Mouse (Mus musculus): ENCODE data around the gene Prkrip1. TPM values are rescaled to one million over a fixed set of nuclear protein-coding genes. Genes with fewer than 3 reads are reported as not detected.

Prkrip1 gene
- 66.2 and 69.4 TPM in 2 replicates for polyA plus RNA-seq (2014; fragmentation: Nextera tagmentation; extraction: Ambion mirVana)

GRCm38 (mm10) chr5:136198474-136199391, at the start of gene Prkrip1:
TSS of gene Prkrip1 (minus strand) at chr5:136198963.
- under 1% methylated on average over 62 of the region's 62 CpGs for WGBS
- no peaks in the 10 kb centered on the region for H3K9me3 ChIP-seq (replicated peaks; ENCODE audit: control insufficient read depth, low read length)
- H3K27ac ChIP-seq (ENCODE audit: low read depth, low read length) = peak within 1 kb of the TSS; percentile 82
- DNase-seq (ENCODE audit: low spot score) (peak; percentile 97), ATAC-seq (peak; percentile 90)
- peak within 1 kb of the TSS; percentile 96 for H3K4me3 ChIP-seq (ENCODE audit: low read depth, low read length)
- H3K27me3 ChIP-seq (replicated peaks; ENCODE audit: control insufficient read depth, insufficient read depth, low read length) = no peaks in the 10 kb centered on the region
- peak within 1 kb of the TSS; percentile 84 for H3K9ac ChIP-seq (ENCODE audit: low read length)
- H3K36me3 ChIP-seq (ENCODE audit: control insufficient read depth, insufficient read depth, low read length) = peaks cover 34% of the 10 kb centered on the region
- H3K4me1 ChIP-seq (ENCODE audit: control insufficient read depth, insufficient read depth, low read length) = peaks cover 6% of the 10 kb centered on the region
- H3K4me2 ChIP-seq (ENCODE audit: low read length) = peak within 1 kb of the TSS; percentile 87

- Histone ChIP-seq H3K27me3 (replicated peaks; ENCODE audit: control insufficient read depth, insufficient read depth, low read length) (no peaks in the 10 kb centered on the region), H3K4me3 (ENCODE audit: low read depth, low read length) (no peak overlapping the region), H3K4me1 (ENCODE audit: control insufficient read depth, insufficient read depth, low read length) (peaks cover 2% of the 10 kb centered on the region; the same call in 1 of the 2 replicates), H3K36me3 (ENCODE audit: control insufficient read depth, insufficient read depth, low read length) (peaks cover 7% of the 10 kb centered on the region), H3K9ac (ENCODE audit: low read length) (no peak overlapping the region), H3K4me2 (ENCODE audit: low read length) (no peak overlapping the region), H3K9me3 (replicated peaks; ENCODE audit: control insufficient read depth, low read length) (no peaks in the 10 kb centered on the region), H3K27ac (ENCODE audit: low read depth, low read length) (no peak overlapping the region)
- 57% methylated on average over 6 of the region's 6 CpGs for WGBS
- DNase-seq (ENCODE audit: low spot score) = no peak
- no peak for ATAC-seq
Measured at GRCm38 (mm10) chr5:136248441-136248840, 49.7 kb upstream of the Prkrip1 start.

- Histone ChIP-seq H3K9ac (ENCODE audit: low read length) (peak within 1 kb of the TSS; percentile 84), H3K9me3 (replicated peaks; ENCODE audit: control insufficient read depth, low read length) (no peaks in the 10 kb centered on the region), H3K4me1 (ENCODE audit: control insufficient read depth, insufficient read depth, low read length) (peaks cover 5% of the 10 kb centered on the region), H3K4me2 (ENCODE audit: low read length) (peak within 1 kb of the TSS; percentile 87), H3K4me3 (ENCODE audit: low read depth, low read length) (peak within 1 kb of the TSS; percentile 78; the same call in 1 of the 2 replicates), H3K27me3 (replicated peaks; ENCODE audit: control insufficient read depth, insufficient read depth, low read length) (no peaks in the 10 kb centered on the region), H3K36me3 (ENCODE audit: control insufficient read depth, insufficient read depth, low read length) (peaks cover 6% of the 10 kb centered on the region; the same call in 1 of the 2 replicates), H3K27ac (ENCODE audit: low read depth, low read length) (no peak within 1 kb of the TSS)
- WGBS = 78% methylated on average over 2 of the region's 2 CpGs
- DNase-seq (ENCODE audit: low spot score) (no peak), ATAC-seq (no peak)
Measured at GRCm38 (mm10) chr5:136246452-136246838, 47.7 kb upstream of the Prkrip1 start, which contains the start of gene Sh2b2. TSS of gene Sh2b2 (minus strand) at chr5:136246556.

GRCm38 (mm10) chr5:136245541-136246451, 47.0 kb upstream of the Prkrip1 start:
- peak overlapping the region; percentile 84 for H3K9ac ChIP-seq (ENCODE audit: low read length)
- peak overlapping the region; percentile 87 for H3K4me2 ChIP-seq (ENCODE audit: low read length)
- peak overlapping the region; percentile 78 for H3K4me3 ChIP-seq (ENCODE audit: low read depth, low read length)
- H3K27me3 ChIP-seq (replicated peaks; ENCODE audit: control insufficient read depth, insufficient read depth, low read length) = no peaks in the 10 kb centered on the region
- ATAC-seq (no peak; the same call in 1 of the 2 replicates), DNase-seq (ENCODE audit: low spot score) (no peak)
- H3K9me3 ChIP-seq (replicated peaks; ENCODE audit: control insufficient read depth, low read length) = no peaks in the 10 kb centered on the region
- H3K36me3 ChIP-seq (ENCODE audit: control insufficient read depth, insufficient read depth, low read length) = peaks cover 3% of the 10 kb centered on the region; the same call in 1 of the 2 replicates
- WGBS = 13% methylated on average over 15 of the region's 15 CpGs
- peaks cover 5% of the 10 kb centered on the region for H3K4me1 ChIP-seq (ENCODE audit: control insufficient read depth, insufficient read depth, low read length)
- H3K27ac ChIP-seq (ENCODE audit: low read depth, low read length) = no peak overlapping the region

- peaks cover 5% of the 10 kb centered on the region for H3K4me1 ChIP-seq (ENCODE audit: control insufficient read depth, insufficient read depth, low read length)
- peak; percentile 91 for ATAC-seq
- no peaks in the 10 kb centered on the region for H3K9me3 ChIP-seq (replicated peaks; ENCODE audit: control insufficient read depth, low read length)
- 0% methylated on average over 53 of the region's 57 CpGs for WGBS
- H3K36me3 ChIP-seq (ENCODE audit: control insufficient read depth, insufficient read depth, low read length) = peaks cover 3% of the 10 kb centered on the region; the same call in 1 of the 2 replicates
- H3K9ac ChIP-seq (ENCODE audit: low read length) = peak overlapping the region; percentile 84
- H3K4me3 ChIP-seq (ENCODE audit: low read depth, low read length) = peak overlapping the region; percentile 78
- DNase-seq (ENCODE audit: low spot score) = peak; percentile 91
- H3K4me2 ChIP-seq (ENCODE audit: low read length) = peak overlapping the region; percentile 87
- peak overlapping the region; percentile 77 for H3K27ac ChIP-seq (ENCODE audit: low read depth, low read length)
- no peaks in the 10 kb centered on the region for H3K27me3 ChIP-seq (replicated peaks; ENCODE audit: control insufficient read depth, insufficient read depth, low read length)
Measured at GRCm38 (mm10) chr5:136244762-136245540, 46.2 kb upstream of the Prkrip1 start.

GRCm38 (mm10) chr5:136243851-136244761, 45.3 kb upstream of the Prkrip1 start:
- H3K36me3 ChIP-seq (ENCODE audit: control insufficient read depth, insufficient read depth, low read length) = peaks cover 3% of the 10 kb centered on the region; the same call in 1 of the 2 replicates
- under 1% methylated on average over 66 of the region's 67 CpGs for WGBS
- peaks cover 5% of the 10 kb centered on the region for H3K4me1 ChIP-seq (ENCODE audit: control insufficient read depth, insufficient read depth, low read length)
- peak overlapping the region; percentile 84 for H3K9ac ChIP-seq (ENCODE audit: low read length)
- H3K9me3 ChIP-seq (replicated peaks; ENCODE audit: control insufficient read depth, low read length) = no peaks in the 10 kb centered on the region
- no peaks in the 10 kb centered on the region for H3K27me3 ChIP-seq (replicated peaks; ENCODE audit: control insufficient read depth, insufficient read depth, low read length)
- ATAC-seq (peak; percentile 38), DNase-seq (ENCODE audit: low spot score) (peak; percentile 47)
- peak overlapping the region; percentile 87 for H3K4me2 ChIP-seq (ENCODE audit: low read length)
- peak overlapping the region; percentile 78 for H3K4me3 ChIP-seq (ENCODE audit: low read depth, low read length)
- H3K27ac ChIP-seq (ENCODE audit: low read depth, low read length) = peak overlapping the region; percentile 77

GRCm38 (mm10) chr5:136241161-136241560, 42.4 kb upstream of the Prkrip1 start:
- 80% methylated on average over 6 of the region's 6 CpGs for WGBS
- Histone ChIP-seq H3K27ac (ENCODE audit: low read depth, low read length) (no peak overlapping the region), H3K4me1 (ENCODE audit: control insufficient read depth, insufficient read depth, low read length) (peaks cover 10% of the 10 kb centered on the region), H3K4me2 (ENCODE audit: low read length) (no peak overlapping the region), H3K9ac (ENCODE audit: low read length) (no peak overlapping the region), H3K9me3 (replicated peaks; ENCODE audit: control insufficient read depth, low read length) (no peaks in the 10 kb centered on the region), H3K4me3 (ENCODE audit: low read depth, low read length) (no peak overlapping the region), H3K27me3 (replicated peaks; ENCODE audit: control insufficient read depth, insufficient read depth, low read length) (no peaks in the 10 kb centered on the region), H3K36me3 (ENCODE audit: control insufficient read depth, insufficient read depth, low read length) (no peaks in the 10 kb centered on the region)
- DNase-seq (ENCODE audit: low spot score) (no peak), ATAC-seq (no peak)

Data from forebrain, embryonic 14.5 days (tissue).